Mouse (Mus musculus) bone marrow, adult 2 months (tissue): ENCODE results near the gene Ufsp1. TPM values are rescaled to one million over a fixed set of nuclear protein-coding genes. Genes with fewer than 3 reads are reported as not detected.
A peak's percentile ranks its signal among the peaks of the same experiment; 100 is the strongest.

Source experiments
- H3K27ac ChIP-seq: fragments of 200-500 bp; 2 replicates; pipeline ENCODE4 v1.5.1; 2012; ENCODE audit warnings: low read depth, mild to moderate bottlenecking, control low read depth, inconsistent platforms, low read length; ENCODE audit not compliant: control insufficient read depth, poor library complexity, insufficient read depth
- H3K4me1 ChIP-seq: fragments of 200-500 bp; 2 replicates; pipeline ENCODE4 v1.6.1; 2011; ENCODE audit warnings: low read length; ENCODE audit not compliant: control insufficient read depth, insufficient read depth
- H3K4me3 ChIP-seq: fragments of 200-500 bp; replicated peaks from 2 replicates; pipeline ENCODE3; 2011; ENCODE audit warnings: mild to moderate bottlenecking, low read depth, low read length, control low read depth; ENCODE audit not compliant: control insufficient read depth
- CTCF ChIP-seq: fragments of 200-500 bp; IDR thresholded peaks from 2 replicates; pipeline ENCODE4 v1.5.1; 2011; ENCODE audit warnings: low read length, control low read depth; ENCODE audit not compliant: control insufficient read depth, insufficient read depth
- POLR2A ChIP-seq: fragments of 200-500 bp; IDR thresholded peaks from 2 replicates; pipeline ENCODE4 v1.6.1; 2011; ENCODE audit warnings: low read depth, mild to moderate bottlenecking, control low read depth, low read length, borderline replicate concordance; ENCODE audit not compliant: control insufficient read depth
- WGBS: fragments of 180-500 bp; shearing (Covaris S2); methylation state at CpG from one replicate; pipeline ENCODE4 v1.1.7; 2018; 5-methylcytosine and 5-hydroxymethylcytosine counted together
- polyA plus RNA-seq: library from polyadenylated mRNA; stranded (reverse); fragments of >200 nt; gene quantifications from 2 replicates; pipeline ENCODE4 v1.2.4, GENCODE M21; 2011; ENCODE audit warnings: low replicate concordance; ENCODE audit not compliant: missing spikeins, insufficient read depth, insufficient read length

The Ufsp1 gene
- polyA plus RNA-seq, 1 experiment = 131 TPM

DNA sequence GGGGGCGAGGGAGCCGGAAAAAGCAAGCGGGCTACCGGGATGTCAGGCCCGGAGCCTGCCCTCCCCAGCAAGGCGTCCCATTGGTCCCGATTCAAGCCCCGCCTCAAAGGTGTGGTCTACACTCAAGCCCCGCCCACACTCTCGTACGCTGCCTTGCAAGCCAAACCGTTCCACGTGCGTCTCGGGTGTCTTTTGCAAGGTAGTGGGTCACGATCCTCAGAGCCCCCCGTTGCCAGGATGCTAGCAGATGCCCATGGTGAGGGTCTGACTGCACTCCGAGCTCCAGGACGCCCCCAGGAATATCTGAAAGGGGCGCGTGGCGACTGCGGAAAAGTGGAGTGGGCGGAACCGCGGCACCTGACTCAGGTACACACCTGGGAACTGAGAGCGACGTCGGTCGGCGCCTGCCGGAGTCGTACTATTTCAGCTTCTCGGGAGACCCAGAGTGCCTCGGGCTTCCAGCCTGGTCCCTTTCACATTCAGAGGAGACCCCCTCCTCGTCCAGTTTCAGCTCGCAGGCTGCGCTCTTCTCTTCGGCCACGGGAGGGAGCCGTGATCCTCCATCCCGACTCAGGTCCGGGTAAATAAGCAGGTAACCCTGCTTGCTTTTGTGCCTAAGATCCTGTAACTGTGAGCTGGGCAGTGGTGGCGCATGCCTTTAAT is 39.2 kb downstream of the Ufsp1 start, which contains the start of gene Slc12a9:
Slc12a9 (minus strand) TSS at position 86 of the 663 bp plus-strand sequence.
- under 1% methylated on average over 44 of the region's 44 CpGs for WGBS
- H3K27ac ChIP-seq = peak within 1 kb of the TSS; percentile 12; the same call in 1 of the 2 replicates
- TF ChIP-seq CTCF (peak; percentile 72; the same call in 1 of the 2 replicates), POLR2A (no peak; the same call in 1 of the 2 replicates)
- peak within 1 kb of the TSS; percentile 82 for H3K4me3 ChIP-seq
- H3K4me1 ChIP-seq = no peaks in the 10 kb centered on the region; the same call in 1 of the 2 replicates

DNA sequence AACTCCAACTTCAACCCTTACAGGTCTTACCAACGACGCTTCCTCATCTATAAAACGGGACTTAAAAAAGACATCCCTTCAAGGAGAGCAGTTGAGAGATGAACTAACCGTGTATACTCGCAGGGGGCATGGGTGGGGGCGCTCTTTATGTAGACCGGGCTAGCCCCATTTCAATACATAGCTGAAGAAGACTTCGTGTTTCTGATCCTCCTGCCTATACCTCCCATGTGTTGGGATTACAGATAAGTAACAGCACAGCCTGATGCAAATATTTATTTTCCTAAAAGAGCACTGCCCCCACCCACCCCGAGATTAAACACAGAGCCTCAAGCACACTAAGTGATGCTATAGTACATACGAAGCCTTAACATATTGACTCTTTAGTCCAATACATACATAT is 39.9 kb downstream of the Ufsp1 start:
- H3K27ac ChIP-seq = no peak overlapping the region
- no peaks in the 10 kb centered on the region; the same call in 1 of the 2 replicates for H3K4me1 ChIP-seq
- TF ChIP-seq CTCF = no peak
- TF ChIP-seq POLR2A = no peak
- WGBS = 37% methylated on average over 10 of the region's 10 CpGs
- H3K4me3 ChIP-seq = no peak overlapping the region

DNA sequence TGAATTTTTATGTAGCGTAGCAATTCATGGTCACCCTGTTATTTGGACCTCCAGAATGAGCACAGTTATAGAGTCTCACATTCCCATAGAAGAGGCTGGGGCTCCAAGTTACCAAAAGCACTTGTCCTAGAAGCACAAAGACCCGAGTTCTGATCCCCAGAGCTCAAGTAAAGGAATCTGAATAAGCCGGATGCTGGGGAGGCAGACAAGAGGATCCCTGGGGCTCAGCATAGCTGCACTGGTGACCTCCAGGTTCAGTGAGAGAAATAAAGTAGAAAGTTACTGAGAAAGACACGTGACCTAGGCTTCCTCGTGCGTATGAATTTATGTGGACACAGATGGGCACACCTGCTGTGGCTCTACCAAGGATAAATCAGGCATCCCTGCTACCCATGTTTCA is 40.6 kb downstream of the Ufsp1 start:
- Histone ChIP-seq H3K4me1 (peaks cover 3% of the 10 kb centered on the region; the same call in 1 of the 2 replicates), H3K27ac (no peak overlapping the region), H3K4me3 (no peak overlapping the region)
- WGBS = 81% methylated on average over 6 of the region's 6 CpGs
- TF ChIP-seq CTCF (no peak), POLR2A (no peak)

DNA sequence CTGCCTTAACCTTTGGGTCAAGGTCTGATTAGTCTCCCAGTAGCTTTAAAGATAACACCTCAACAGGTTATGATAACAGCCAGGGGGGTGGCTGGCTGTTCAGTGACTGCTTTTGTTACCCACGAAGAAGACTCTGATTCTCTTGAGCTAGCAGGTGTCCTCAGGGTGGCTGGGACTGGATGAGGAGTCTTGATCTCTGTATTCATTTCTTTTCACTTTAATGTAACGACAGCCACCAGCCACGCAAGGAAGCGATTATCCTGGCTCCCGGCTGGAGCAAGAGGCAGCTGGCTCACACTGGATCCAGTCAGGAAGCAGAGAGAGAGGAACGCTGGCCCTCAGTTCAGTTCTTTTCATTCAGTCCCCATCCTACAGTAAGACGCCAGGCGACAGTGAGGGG is 42.8 kb downstream of the Ufsp1 start:
- WGBS = 83% methylated on average over 8 of the region's 8 CpGs
- Histone ChIP-seq H3K4me1 (peaks cover 3% of the 10 kb centered on the region; the same call in 1 of the 2 replicates), H3K4me3 (no peak overlapping the region), H3K27ac (no peak overlapping the region)
- no peak for TF ChIP-seq POLR2A
- no peak for TF ChIP-seq CTCF

DNA sequence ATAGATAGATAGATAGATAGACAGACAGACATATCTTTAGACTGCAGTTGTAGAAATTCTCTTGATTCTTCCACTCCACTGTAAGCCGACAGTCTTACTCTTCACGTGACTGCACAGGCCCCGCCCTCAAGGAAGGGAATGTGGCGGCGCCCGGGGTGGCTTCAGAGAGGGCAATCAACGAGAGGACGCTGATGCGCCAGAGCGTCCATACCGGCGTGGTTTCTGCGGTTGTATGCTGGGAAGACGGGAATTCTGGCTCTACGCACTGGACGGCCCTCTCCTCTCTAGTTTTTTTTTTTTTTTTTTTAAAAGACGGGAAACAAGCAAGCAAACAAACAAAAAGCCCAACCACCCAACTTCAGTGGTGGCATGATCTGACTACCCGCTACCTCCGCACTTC is 43.8 kb downstream of the Ufsp1 start:
- 0% methylated on average over 19 of the region's 19 CpGs for WGBS
- no peak for TF ChIP-seq CTCF
- peak; percentile 44; the same call in 1 of the 2 replicates for TF ChIP-seq POLR2A
- H3K4me3 ChIP-seq = peak overlapping the region; percentile 72
- peaks cover 3% of the 10 kb centered on the region; the same call in 1 of the 2 replicates for H3K4me1 ChIP-seq
- no peak overlapping the region for H3K27ac ChIP-seq

DNA sequence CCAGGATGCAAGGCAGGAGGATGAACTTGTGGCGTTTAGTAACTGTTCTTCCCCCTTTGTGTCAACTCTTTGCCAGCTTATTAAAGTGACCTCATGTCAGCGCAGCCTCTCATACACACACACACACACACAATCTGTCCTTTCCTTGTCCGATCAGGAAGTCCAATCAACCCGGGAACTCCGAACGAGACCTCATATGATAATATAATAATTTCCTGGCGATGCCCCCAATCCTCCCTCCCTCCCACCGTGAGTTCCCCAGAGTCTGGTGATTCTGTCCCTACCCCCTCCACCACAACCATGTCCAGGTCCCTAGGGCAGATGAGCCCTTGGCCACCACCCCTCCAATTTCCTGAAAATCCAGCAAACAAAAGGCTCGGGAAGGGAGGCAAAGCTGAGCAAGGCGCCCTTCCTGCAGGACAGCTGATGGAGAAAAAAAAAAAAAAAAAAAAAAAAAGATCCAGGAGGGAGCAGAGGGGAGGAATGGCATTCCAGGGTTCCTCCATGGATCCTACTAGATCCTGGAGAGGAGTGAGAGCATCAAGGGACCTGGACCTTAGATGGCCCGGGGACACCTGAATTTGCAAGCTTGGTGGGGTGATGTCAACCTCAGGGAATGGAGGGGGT is 44.3 kb downstream of the Ufsp1 start:
- H3K4me3 ChIP-seq = peak overlapping the region; percentile 72
- peaks cover 3% of the 10 kb centered on the region; the same call in 1 of the 2 replicates for H3K4me1 ChIP-seq
- H3K27ac ChIP-seq = no peak overlapping the region
- TF ChIP-seq POLR2A (no peak), CTCF (no peak)
- WGBS = 0% methylated on average over 11 of the region's 11 CpGs

DNA sequence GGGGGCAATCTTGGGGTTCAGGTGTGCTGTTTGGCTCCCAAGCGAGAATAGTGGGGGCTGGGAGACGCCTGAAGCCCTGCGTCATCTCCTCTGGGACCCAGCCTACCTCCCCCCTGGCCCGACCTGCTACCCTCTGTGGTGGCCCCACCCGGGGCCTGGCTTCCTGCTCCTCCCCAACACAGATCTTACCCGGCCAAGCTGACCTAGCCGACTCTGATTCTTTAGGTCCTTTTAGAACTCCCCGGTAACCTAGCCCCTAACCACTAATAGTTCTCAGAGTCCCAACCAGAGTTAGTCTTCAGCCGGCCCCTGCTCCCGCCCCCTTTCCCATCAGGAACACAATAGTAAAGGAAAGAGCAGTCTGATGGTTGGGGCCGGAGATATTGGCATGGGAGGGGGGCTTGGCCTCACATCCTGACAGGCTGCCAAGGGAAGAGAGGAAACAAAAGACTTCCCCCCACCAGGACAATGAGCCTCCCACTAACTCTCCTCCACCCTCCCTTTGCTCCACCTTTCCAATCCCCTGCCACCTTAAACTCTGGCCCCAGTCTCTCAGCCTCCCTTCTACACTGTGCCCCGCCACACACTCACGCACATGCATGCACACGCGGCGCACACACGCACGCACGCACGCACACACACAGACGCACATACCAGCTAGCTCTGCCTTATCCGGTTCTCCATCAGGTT is 45.0 kb downstream of the Ufsp1 start:
- TF ChIP-seq CTCF = no peak
- no peak for TF ChIP-seq POLR2A
- peaks cover 3% of the 10 kb centered on the region; the same call in 1 of the 2 replicates for H3K4me1 ChIP-seq
- 28% methylated on average over 22 of the region's 22 CpGs for WGBS
- H3K27ac ChIP-seq = peak overlapping the region; percentile 9; the same call in 1 of the 2 replicates
- peak overlapping the region; percentile 9 for H3K4me3 ChIP-seq

DNA sequence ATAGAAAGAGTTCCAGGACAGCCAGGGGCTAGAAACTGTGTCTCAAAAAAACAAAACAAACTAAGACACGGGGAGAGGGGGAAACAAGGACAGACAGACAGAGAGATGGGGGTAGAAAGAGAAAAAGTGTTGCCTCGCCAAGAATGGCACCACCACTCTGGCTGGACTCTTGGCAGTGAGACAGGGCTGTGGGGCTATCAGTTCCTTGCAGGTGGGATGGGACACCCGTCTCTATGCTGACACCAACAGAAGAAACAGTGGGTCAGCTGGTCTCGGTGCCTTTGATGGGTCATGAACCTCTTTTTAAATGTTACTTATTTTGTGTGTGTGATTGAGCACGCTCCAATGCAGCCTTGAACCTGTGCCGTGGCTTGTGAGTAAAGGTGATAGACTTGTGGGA is 45.8 kb downstream of the Ufsp1 start:
- Histone ChIP-seq H3K4me1 (peaks cover 3% of the 10 kb centered on the region; the same call in 1 of the 2 replicates), H3K4me3 (no peak overlapping the region), H3K27ac (peak overlapping the region; percentile 28; the same call in 1 of the 2 replicates)
- TF ChIP-seq POLR2A = no peak
- TF ChIP-seq CTCF = no peak
- WGBS = 62% methylated on average over 6 of the region's 6 CpGs
